Mouse (Mus musculus): ENCODE measurements at regions not wholly inside any gene's neighbourhood (a gene's known extent, or its start where the extent isn't known, plus 50 kb on each side); places are given as distances from the start of the nearest gene placed in this dataset.
"Not testable (repeated sequence)": the region's sequence is repeated elsewhere in the genome, so short reads cannot be mapped to it uniquely, and the experiment has no call there.

- DNase-seq, result peak; percentile 83
Observed at GRCm38 (mm10) chrX:75734628-75735302, 140.2 kb downstream of the Pls3 start.

- peak; percentile 89 for DNase-seq
Observed at GRCm38 (mm10) chrX:75733651-75734050, 141.3 kb downstream of the Pls3 start.

- DNase-seq, result peak; percentile 70
Observed at GRCm38 (mm10) chrX:75729791-75730190, 145.2 kb downstream of the Pls3 start.

- DNase-seq, result peak; percentile 45
Observed at GRCm38 (mm10) chrX:75728507-75728906, 146.5 kb downstream of the Pls3 start.

- DNase-seq, result not testable (repeated sequence)
Observed at GRCm38 (mm10) chrX:75723542-75723941, 145.5 kb upstream of the Rab39b start.

- no peak for DNase-seq
Observed at GRCm38 (mm10) chrX:75699949-75700348, 121.9 kb upstream of the Rab39b start.

GRCm38 (mm10) chrX:75675271-75675670 is 97.2 kb upstream of the Rab39b start:
- DNase-seq, result not testable (repeated sequence)

- peak; percentile 88 for DNase-seq
Observed at GRCm38 (mm10) chrX:75673920-75674665, 96.1 kb upstream of the Rab39b start.

- no peak for DNase-seq
Observed at GRCm38 (mm10) chrX:75673586-75673919, 95.5 kb upstream of the Rab39b start.

GRCm38 (mm10) chrX:75672976-75673375 is 94.9 kb upstream of the Rab39b start:
- peak; percentile 6 for DNase-seq

- no peak for DNase-seq
Observed at GRCm38 (mm10) chrX:75667636-75668035, 89.6 kb upstream of the Rab39b start.

GRCm38 (mm10) chrX:75643402-75643801 is 65.4 kb upstream of the Rab39b start:
- DNase-seq, result no peak

Measured in kidney, adult 18-20 months (tissue).